Mouse (Mus musculus): ENCODE data around the gene Calcrl.

GRCm38 (mm10) chr2:84347376-84347775 is 77.8 kb downstream of the Calcrl start:
- TF ChIP-seq CTCF (IDR thresholded peaks at IDR 0.05; ENCODE audit: low read depth) (no peak), EP300 (optimal IDR thresholded peaks at IDR 0.05) (no peak)
